In the genomic region with DNA sequence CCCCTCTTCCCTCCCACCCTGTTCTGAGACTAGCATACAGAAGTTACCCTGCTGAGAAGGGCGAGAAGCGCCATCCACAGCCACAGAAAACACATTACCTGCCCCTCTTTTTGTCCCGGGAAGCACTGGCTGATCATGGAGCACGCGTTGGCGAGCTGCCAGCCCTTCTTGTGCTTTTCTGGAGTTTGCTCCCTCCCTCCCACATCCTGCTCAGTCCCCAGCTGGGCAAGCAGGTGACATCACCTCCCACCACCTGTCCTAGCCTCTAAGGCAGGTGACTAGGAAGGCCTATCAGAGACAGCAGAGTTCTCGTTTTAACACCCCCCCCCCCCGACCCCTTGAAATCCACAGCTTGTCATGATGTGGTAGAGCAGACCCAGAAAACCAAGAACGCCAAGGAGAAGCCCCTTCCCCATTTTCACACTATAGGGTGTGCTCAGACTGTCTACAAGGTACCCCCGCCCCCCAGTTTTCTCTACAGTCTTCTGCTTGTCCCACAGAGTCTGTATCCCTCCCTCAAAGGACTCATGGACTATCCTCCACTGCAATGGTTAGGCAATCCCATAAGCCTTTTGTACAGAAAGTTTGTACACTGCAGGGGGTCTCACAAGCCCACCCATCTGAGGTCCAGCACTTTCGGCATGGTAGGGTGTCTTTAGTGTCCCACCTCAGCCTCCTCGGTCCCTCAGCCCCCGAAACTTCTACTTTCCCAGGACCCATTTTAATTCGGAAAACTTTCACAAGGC, we compare ENCODE assay signal across 9 mouse cellular contexts. TPM values are rescaled to one million over a fixed set of nuclear protein-coding genes. Genes with fewer than 3 reads are reported as not detected.
DNase-seq lines count a peak whose midpoint lies in the region; ATAC-seq and TF ChIP-seq lines count a peak whose summit lies in the region.
"Had no signal": no experiment of that assay in that cellular context is flagged by ENCODE, and none has a peak within 500 bp of the region (broad histone marks: within the 10 kb centered on the region; RNA-seq: fewer than 3 reads in every experiment).

No protein-coding gene starts in this region.

- H3K4me3 ChIP-seq in ES-Bruce4 (ENCODE audit: low read depth, low read length) = peak overlapping the region; percentile 30; the same call in 1 of the 2 replicates
- no peak overlapping the region for H3K4me3 ChIP-seq in intestine, embryonic 14.5 days (ENCODE audit: low read depth, low read length)
- no peak overlapping the region for H3K4me3 ChIP-seq in liver, postnatal 0 days (ENCODE audit: low read depth, low read length)

- intact Hi-C loops in gastrocnemius, postnatal 14 days (cut with DNase I; ENCODE audit: low total_unique reads) = no loop called here

- H3K9me3 ChIP-seq in ES-Bruce4 (replicated peaks; ENCODE audit: control insufficient read depth, insufficient read depth, low read length, poor library complexity, severe bottlenecking) = no peaks in the 10 kb centered on the region
- H3K9me3 ChIP-seq in intestine, embryonic 14.5 days (ENCODE audit: control insufficient read depth, low read length) = no peaks in the 10 kb centered on the region
- H3K9me3 ChIP-seq in liver, postnatal 0 days (ENCODE audit: low read length) = no peaks in the 10 kb centered on the region

- H3K36me3 ChIP-seq in ES-Bruce4 (ENCODE audit: control insufficient read depth, insufficient read depth, low read length, poor library complexity, severe bottlenecking) = no peaks in the 10 kb centered on the region
- H3K36me3 ChIP-seq in intestine, embryonic 14.5 days (ENCODE audit: control insufficient read depth, insufficient read depth, low read length) = 0 out of 2 replicates have a peak, but pooled peaks cover 11% of the 10 kb centered on the region
- H3K36me3 ChIP-seq in liver, postnatal 0 days (replicated peaks; ENCODE audit: insufficient read depth, low read length) = no peaks in the 10 kb centered on the region

- H3K27ac ChIP-seq in ES-Bruce4 (ENCODE audit: insufficient read depth, low read length) = peak overlapping the region; percentile 92
- H3K27ac ChIP-seq in intestine, embryonic 14.5 days (ENCODE audit: low read depth) = no peak overlapping the region
- H3K27ac ChIP-seq in liver, postnatal 0 days (ENCODE audit: low read depth) = peak overlapping the region; percentile 78

- peak overlapping the region; percentile 13 for H3K4me2 ChIP-seq in intestine, embryonic 14.5 days (ENCODE audit: low read length)
- peak overlapping the region; percentile 35 for H3K4me2 ChIP-seq in liver, postnatal 0 days (ENCODE audit: low read depth, low read length)

- ATAC-seq in intestine, embryonic 14.5 days (replicated peaks; ENCODE audit: low FRiP score, low TSS enrichment, low read depth) = peak; percentile 76
- peak; percentile 85 for ATAC-seq in liver, postnatal 0 days
- no peak for ATAC-seq in megakaryocyte-erythroid progenitor cell, adult 5-6 weeks (replicated peaks; ENCODE audit: low FRiP score, low TSS enrichment, poor library complexity, severe bottlenecking)

- H3K27me3 ChIP-seq in ES-Bruce4 (ENCODE audit: control insufficient read depth, insufficient read depth, low read length, poor library complexity, severe bottlenecking) = no peaks in the 10 kb centered on the region
- H3K27me3 ChIP-seq in intestine, embryonic 14.5 days (replicated peaks; ENCODE audit: control insufficient read depth, insufficient read depth, low read length) = no peaks in the 10 kb centered on the region
- no peaks in the 10 kb centered on the region for H3K27me3 ChIP-seq in liver, postnatal 0 days (ENCODE audit: insufficient read depth, low read length)

- H3K9ac ChIP-seq in ES-Bruce4 (ENCODE audit: low read depth, poor library complexity, severe bottlenecking) = no peak overlapping the region
- no peak overlapping the region for H3K9ac ChIP-seq in intestine, embryonic 14.5 days (ENCODE audit: low read length)
- H3K9ac ChIP-seq in liver, postnatal 0 days (replicated peaks) = no peak overlapping the region

- peaks cover 8% of the 10 kb centered on the region for H3K4me1 ChIP-seq in ES-Bruce4 (ENCODE audit: control insufficient read depth, insufficient read depth, low read length)
- H3K4me1 ChIP-seq in intestine, embryonic 14.5 days (replicated peaks; ENCODE audit: control insufficient read depth, insufficient read depth, low read length) = no peaks in the 10 kb centered on the region
- H3K4me1 ChIP-seq in liver, postnatal 0 days (ENCODE audit: insufficient read depth) = no peaks in the 10 kb centered on the region

- WGBS in intestine, embryonic 14.5 days = 61% methylated on average over 14 of the region's 14 CpGs
- WGBS in liver, postnatal 0 days (ENCODE audit: insufficient replicate concordance) = 69% methylated on average over 13 of the region's 14 CpGs

- no peak for TF ChIP-seq EP300 in ES-Bruce4 (IDR thresholded peaks at IDR 0.05; ENCODE audit: insufficient read depth, low read depth, low read length)
- no peak for TF ChIP-seq EP300 in liver, postnatal 0 days (IDR thresholded peaks at IDR 0.05; ENCODE audit: low read depth)

- no peak for TF ChIP-seq POLR2A in ES-Bruce4 (IDR thresholded peaks at IDR 0.05; ENCODE audit: insufficient read depth, low read length)

- peak; percentile 35 for DNase-seq in NIH3T3 (ENCODE audit: low read depth)
- no peak for DNase-seq in intestine, embryonic 14.5 days (ENCODE audit: low spot score)
- DNase-seq in liver, postnatal 0 days = peak; percentile 75
- DNase-seq in thymus, postnatal 25 days = no peak
- no peak for DNase-seq in gastrocnemius, postnatal 14 days

- TF ChIP-seq CTCF in ES-Bruce4 (IDR thresholded peaks at IDR 0.05; ENCODE audit: low read depth, low read length) = no peak
- TF ChIP-seq CTCF in liver, postnatal 0 days (IDR thresholded peaks at IDR 0.05; ENCODE audit: low read depth) = no peak

RNA-seq across cellular contexts. Expression of a gene that starts 11.2 kb away (rescaled TPM):
- polyA plus RNA-seq in ES-Bruce4 (2011; ENCODE audit: insufficient read depth, insufficient read length, low read depth, missing spikeins) = 20.4 and 28.9 TPM in 2 replicates
- 14.1 and 15.4 TPM in 2 replicates for polyA plus RNA-seq in intestine, embryonic 14.5 days (2014; fragmentation: Nextera tagmentation; extraction: Ambion mirVana)
- polyA plus RNA-seq in liver, postnatal 0 days (2015; fragmentation: Nextera tagmentation; extraction: Ambion mirVana) = 2.0 and 3.4 TPM in 2 replicates
- 0.74 and 2.3 TPM in 2 replicates for total RNA-seq in megakaryocyte-erythroid progenitor cell, adult 5-6 weeks (2014; fragmentation: Nextera tagmentation)
- total RNA-seq in megakaryocyte-erythroid progenitor cell, adult 5-6 weeks (2017) = 1.4 and 2.2 TPM in 2 replicates
- total RNA-seq in gastrocnemius, postnatal 14 days (2021) = 1 to 10 TPM in 1 of 2 experiments, under 1 TPM in 1; 0.86 to 1.8 TPM

RNA-seq across cellular contexts. Expression of a gene that starts 11.3 kb away (rescaled TPM):
- polyA plus RNA-seq in ES-Bruce4 (2011; ENCODE audit: insufficient read depth, insufficient read length, low read depth, missing spikeins) = 53.8 and 67.7 TPM in 2 replicates
- polyA plus RNA-seq in intestine, embryonic 14.5 days (2014; fragmentation: Nextera tagmentation; extraction: Ambion mirVana) = 81.0 and 81.1 TPM in 2 replicates
- polyA plus RNA-seq in liver, postnatal 0 days (2015; fragmentation: Nextera tagmentation; extraction: Ambion mirVana) = 1.9 and 2.1 TPM in 2 replicates
- total RNA-seq in megakaryocyte-erythroid progenitor cell, adult 5-6 weeks (2014; fragmentation: Nextera tagmentation) = 4.9 and 8.1 TPM in 2 replicates
- total RNA-seq in megakaryocyte-erythroid progenitor cell, adult 5-6 weeks (2017) = 1.4 and 6.6 TPM in 2 replicates
- total RNA-seq in gastrocnemius, postnatal 14 days (2021) = 1 to 10 TPM; 6.1 to 9.0 TPM

RNA-seq across cellular contexts. Expression of a gene that starts 17.5 kb away (rescaled TPM):
- polyA plus RNA-seq in ES-Bruce4 (2011; ENCODE audit: insufficient read depth, insufficient read length, low read depth, missing spikeins) = not detected in 2 replicates
- 0.42 TPM in 1 of 2 replicates, not detected in the other for polyA plus RNA-seq in intestine, embryonic 14.5 days (2014; fragmentation: Nextera tagmentation; extraction: Ambion mirVana)
- not detected in 2 replicates for polyA plus RNA-seq in liver, postnatal 0 days (2015; fragmentation: Nextera tagmentation; extraction: Ambion mirVana)
- not detected in 2 replicates for total RNA-seq in megakaryocyte-erythroid progenitor cell, adult 5-6 weeks (2014; fragmentation: Nextera tagmentation)
- not detected in 2 replicates for total RNA-seq in megakaryocyte-erythroid progenitor cell, adult 5-6 weeks (2017)
- not detected for total RNA-seq in gastrocnemius, postnatal 14 days (2021)
- total RNA-seq: layer of hippocampus, postnatal 10 days had no signal
- polyA plus RNA-seq: forebrain, embryonic 11.5 days had no signal

RNA-seq across cellular contexts. Expression of a gene that starts 22.9 kb away (rescaled TPM):
- polyA plus RNA-seq in ES-Bruce4 (2011; ENCODE audit: insufficient read depth, insufficient read length, low read depth, missing spikeins) = 65.8 and 81.6 TPM in 2 replicates
- 18.5 and 19.7 TPM in 2 replicates for polyA plus RNA-seq in intestine, embryonic 14.5 days (2014; fragmentation: Nextera tagmentation; extraction: Ambion mirVana)
- 9.6 and 10.3 TPM in 2 replicates for polyA plus RNA-seq in liver, postnatal 0 days (2015; fragmentation: Nextera tagmentation; extraction: Ambion mirVana)
- 33.5 and 36.5 TPM in 2 replicates for total RNA-seq in megakaryocyte-erythroid progenitor cell, adult 5-6 weeks (2014; fragmentation: Nextera tagmentation)
- total RNA-seq in megakaryocyte-erythroid progenitor cell, adult 5-6 weeks (2017) = 10.4 and 15.0 TPM in 2 replicates
- total RNA-seq in gastrocnemius, postnatal 14 days (2021) = 1 to 10 TPM; 8.8 to 9.7 TPM

RNA-seq across cellular contexts. Expression of a gene that starts 25.4 kb away (rescaled TPM):
- 44.6 and 56.8 TPM in 2 replicates for polyA plus RNA-seq in ES-Bruce4 (2011; ENCODE audit: insufficient read depth, insufficient read length, low read depth, missing spikeins)
- 21.5 and 24.9 TPM in 2 replicates for polyA plus RNA-seq in intestine, embryonic 14.5 days (2014; fragmentation: Nextera tagmentation; extraction: Ambion mirVana)
- 17.4 and 18.5 TPM in 2 replicates for polyA plus RNA-seq in liver, postnatal 0 days (2015; fragmentation: Nextera tagmentation; extraction: Ambion mirVana)
- 20.5 and 36.9 TPM in 2 replicates for total RNA-seq in megakaryocyte-erythroid progenitor cell, adult 5-6 weeks (2014; fragmentation: Nextera tagmentation)
- total RNA-seq in megakaryocyte-erythroid progenitor cell, adult 5-6 weeks (2017) = 20.2 and 23.8 TPM in 2 replicates
- total RNA-seq in gastrocnemius, postnatal 14 days (2021) = 10 to 100 TPM; 20.4 to 22.8 TPM

Comparison
In these comparisons a context has a peak if more than half of its experiments do, and no peak if none do; other contexts are left out.
1. DNase-seq: peak in NIH3T3 (single experiment) and liver, postnatal 0 days (single experiment); none in intestine, embryonic 14.5 days (single experiment), thymus, postnatal 25 days (single experiment) and gastrocnemius, postnatal 14 days (single experiment).
2. RNA of a gene that starts 11.3 kb away (polyA plus RNA-seq): 81.0 to 81.1 TPM in intestine, embryonic 14.5 days and 53.8 to 67.7 TPM in ES-Bruce4; 1.9 to 2.1 TPM in liver, postnatal 0 days; every median in the first group is over 10 times any median in the second.